Mouse (Mus musculus) hindbrain, embryonic 13.5 days (tissue): Measurements from ENCODE around the gene Trip13. TPM values are rescaled to one million over a fixed set of nuclear protein-coding genes. Genes with fewer than 3 reads are reported as not detected.

Experiments
- ATAC-seq: fragments of 200-750 bp; cut with Nextera tagmentation; 2 replicates; pipeline ENCODE4 v1.8.0; 2017; ENCODE audit warnings: moderate TSS enrichment; ENCODE audit not compliant: low FRiP score
- H3K27ac ChIP-seq: fragments of 300-500 bp; sonication (generic); 2 replicates; pipeline ENCODE4 v1.5.1; 2015; ENCODE audit warnings: inconsistent platforms, mild to moderate bottlenecking, moderate library complexity
- H3K27me3 ChIP-seq: fragments of 300-500 bp; sonication (generic); 2 replicates; pipeline ENCODE4 v1.6.1; 2015; ENCODE audit warnings: mild to moderate bottlenecking, inconsistent platforms
- H3K36me3 ChIP-seq: fragments of 300-500 bp; sonication (generic); 2 replicates; pipeline ENCODE4 v1.6.1; 2015; ENCODE audit warnings: mild to moderate bottlenecking, inconsistent platforms
- H3K4me1 ChIP-seq: fragments of 300-500 bp; sonication (generic); replicated peaks from 2 replicates; pipeline ENCODE4 v1.6.1; 2015; ENCODE audit warnings: inconsistent platforms
- H3K4me2 ChIP-seq: fragments of 300-500 bp; sonication (generic); 2 replicates; pipeline ENCODE4 v1.6.1; 2015; ENCODE audit warnings: inconsistent platforms, mild to moderate bottlenecking, moderate library complexity
- H3K4me3 ChIP-seq: fragments of 300-500 bp; sonication (generic); 2 replicates; pipeline ENCODE4 v1.5.1; 2015; ENCODE audit warnings: mild to moderate bottlenecking, inconsistent platforms
- H3K9ac ChIP-seq: fragments of 300-500 bp; sonication (generic); 2 replicates; pipeline ENCODE4 v1.6.1; 2015; ENCODE audit warnings: mild to moderate bottlenecking, inconsistent platforms
- H3K9me3 ChIP-seq: fragments of 300-500 bp; sonication (generic); 2 replicates; pipeline ENCODE4 v1.6.1; 2016; ENCODE audit warnings: inconsistent platforms
- WGBS: fragments of 180-500 bp; shearing (Covaris S2); methylation state at CpG from one replicate; pipeline ENCODE4 v1.1.7; 2015; 5-methylcytosine and 5-hydroxymethylcytosine counted together
- polyA plus RNA-seq: library from polyadenylated mRNA; unstranded; fragments of >200 nt; fragmentation: Nextera tagmentation; extraction: Ambion mirVana; gene quantifications from 2 replicates; pipeline ENCODE4 v1.2.1, GENCODE M21; 2015

Trip13 gene
- polyA plus RNA-seq, 1 experiment from 2014 or later: 15.2 TPM

GRCm38 (mm10) chr13:73938177-73938560 lies 585 bp upstream of the Trip13 start:
- peak; percentile 41 for ATAC-seq

GRCm38 (mm10) chr13:73936938-73937320 lies 655 bp downstream of the Trip13 start:
- Histone ChIP-seq H3K9ac (peak overlapping the region; percentile 83), H3K27me3 (no peaks in the 10 kb centered on the region), H3K9me3 (no peaks in the 10 kb centered on the region), H3K27ac (no peak overlapping the region), H3K4me2 (peak overlapping the region; percentile 83), H3K36me3 (peaks cover 26% of the 10 kb centered on the region), H3K4me1 (peaks cover 17% of the 10 kb centered on the region), H3K4me3 (peak overlapping the region; percentile 73)
- peak; percentile 63 for ATAC-seq
- 17% methylated on average over 5 of the region's 5 CpGs for WGBS

More at GRCm38 (mm10) chr13:73938177-73938560, 585 bp upstream of the Trip13 start:
- peaks cover 33% of the 10 kb centered on the region for H3K36me3 ChIP-seq
- peak overlapping the region; percentile 83 for H3K9ac ChIP-seq
- H3K4me1 ChIP-seq: peaks cover 17% of the 10 kb centered on the region
- peak overlapping the region; percentile 73 for H3K4me3 ChIP-seq
- H3K27ac ChIP-seq: peak overlapping the region; percentile 89
- H3K9me3 ChIP-seq: no peaks in the 10 kb centered on the region
- H3K27me3 ChIP-seq: no peaks in the 10 kb centered on the region
- WGBS: 47% methylated on average over 13 of the region's 13 CpGs
- peak overlapping the region; percentile 83 for H3K4me2 ChIP-seq

GRCm38 (mm10) chr13:73932201-73932600 lies 5.4 kb downstream of the Trip13 start:
- 90% methylated on average over 10 of the region's 10 CpGs for WGBS
- H3K9me3 ChIP-seq: no peaks in the 10 kb centered on the region
- no peak overlapping the region for H3K27ac ChIP-seq
- peaks cover 7% of the 10 kb centered on the region for H3K4me1 ChIP-seq
- no peaks in the 10 kb centered on the region for H3K27me3 ChIP-seq
- ATAC-seq: no peak
- peaks cover 30% of the 10 kb centered on the region for H3K36me3 ChIP-seq
- H3K4me2 ChIP-seq: no peak overlapping the region
- H3K9ac ChIP-seq: no peak overlapping the region
- H3K4me3 ChIP-seq: no peak overlapping the region

GRCm38 (mm10) chr13:73913066-73913465 lies 24.5 kb downstream of the Trip13 start:
- Histone ChIP-seq H3K4me2 (no peak overlapping the region), H3K4me1 (no peaks in the 10 kb centered on the region), H3K4me3 (no peak overlapping the region), H3K9me3 (no peaks in the 10 kb centered on the region), H3K27me3 (no peaks in the 10 kb centered on the region), H3K9ac (no peak overlapping the region), H3K36me3 (peaks cover 44% of the 10 kb centered on the region), H3K27ac (no peak overlapping the region)
- ATAC-seq: no peak
- WGBS: 95% methylated on average over 4 of the region's 4 CpGs

- WGBS: 78% methylated on average over 2 of the region's 2 CpGs
- Histone ChIP-seq H3K4me2 (no peak overlapping the region), H3K4me1 (no peaks in the 10 kb centered on the region), H3K27ac (no peak overlapping the region), H3K36me3 (peaks cover 4% of the 10 kb centered on the region), H3K4me3 (no peak overlapping the region), H3K27me3 (no peaks in the 10 kb centered on the region), H3K9ac (no peak overlapping the region), H3K9me3 (no peaks in the 10 kb centered on the region)
- ATAC-seq: peak; percentile 78; the same call in 1 of the 2 replicates
Observed at GRCm38 (mm10) chr13:73907683-73908412, 29.7 kb downstream of the Trip13 start.

GRCm38 (mm10) chr13:73907136-73907535 lies 30.4 kb downstream of the Trip13 start:
- no peak overlapping the region for H3K4me3 ChIP-seq
- no peak overlapping the region for H3K9ac ChIP-seq
- no peaks in the 10 kb centered on the region for H3K27me3 ChIP-seq
- no peak overlapping the region for H3K27ac ChIP-seq
- no peak for ATAC-seq
- no peaks in the 10 kb centered on the region for H3K4me1 ChIP-seq
- no peaks in the 10 kb centered on the region for H3K36me3 ChIP-seq
- no peaks in the 10 kb centered on the region for H3K9me3 ChIP-seq
- 79% methylated on average over 5 of the region's 5 CpGs for WGBS
- no peak overlapping the region for H3K4me2 ChIP-seq

- Histone ChIP-seq H3K4me1 (no peaks in the 10 kb centered on the region), H3K36me3 (no peaks in the 10 kb centered on the region), H3K4me2 (no peak overlapping the region), H3K9me3 (no peaks in the 10 kb centered on the region), H3K27ac (no peak overlapping the region), H3K27me3 (no peaks in the 10 kb centered on the region), H3K9ac (no peak overlapping the region), H3K4me3 (no peak overlapping the region)
- ATAC-seq: no peak
- 86% methylated on average over 3 of the region's 3 CpGs for WGBS
Observed at GRCm38 (mm10) chr13:73897561-73897960, 40.0 kb downstream of the Trip13 start.

- Histone ChIP-seq H3K9ac (no peak overlapping the region), H3K4me3 (no peak overlapping the region), H3K27me3 (no peaks in the 10 kb centered on the region), H3K36me3 (no peaks in the 10 kb centered on the region), H3K4me1 (no peaks in the 10 kb centered on the region), H3K27ac (no peak overlapping the region), H3K9me3 (no peaks in the 10 kb centered on the region), H3K4me2 (no peak overlapping the region)
- WGBS: 56% methylated on average over 6 of the region's 6 CpGs
- no peak for ATAC-seq
Observed at GRCm38 (mm10) chr13:73892493-73893178, 44.9 kb downstream of the Trip13 start.

GRCm38 (mm10) chr13:73887415-73887874 lies 50.1 kb downstream of the Trip13 start:
- H3K27ac ChIP-seq: no peak overlapping the region
- 71% methylated on average over 4 of the region's 4 CpGs for WGBS
- H3K9me3 ChIP-seq: no peaks in the 10 kb centered on the region
- H3K4me1 ChIP-seq: no peaks in the 10 kb centered on the region
- H3K9ac ChIP-seq: no peak overlapping the region
- no peaks in the 10 kb centered on the region for H3K27me3 ChIP-seq
- no peaks in the 10 kb centered on the region for H3K36me3 ChIP-seq
- H3K4me3 ChIP-seq: no peak overlapping the region
- no peak for ATAC-seq
- H3K4me2 ChIP-seq: no peak overlapping the region

- H3K36me3 ChIP-seq: no peaks in the 10 kb centered on the region
- 85% methylated on average over 5 of the region's 5 CpGs for WGBS
- H3K9ac ChIP-seq: no peak overlapping the region
- no peaks in the 10 kb centered on the region for H3K27me3 ChIP-seq
- H3K4me3 ChIP-seq: no peak overlapping the region
- H3K4me1 ChIP-seq: no peaks in the 10 kb centered on the region
- H3K27ac ChIP-seq: no peak overlapping the region
- no peaks in the 10 kb centered on the region for H3K9me3 ChIP-seq
- H3K4me2 ChIP-seq: no peak overlapping the region
- ATAC-seq: no peak
Observed at GRCm38 (mm10) chr13:73886601-73887000, 51.0 kb downstream of the Trip13 start.

- 82% methylated on average over 4 of the region's 4 CpGs for WGBS
- ATAC-seq: no peak
- H3K4me3 ChIP-seq: no peak overlapping the region
- H3K4me1 ChIP-seq: no peaks in the 10 kb centered on the region
- no peaks in the 10 kb centered on the region for H3K27me3 ChIP-seq
- no peak overlapping the region for H3K9ac ChIP-seq
- no peaks in the 10 kb centered on the region for H3K9me3 ChIP-seq
- H3K27ac ChIP-seq: no peak overlapping the region
- no peaks in the 10 kb centered on the region for H3K36me3 ChIP-seq
- no peak overlapping the region for H3K4me2 ChIP-seq
Observed at GRCm38 (mm10) chr13:73886066-73886465, 51.5 kb downstream of the Trip13 start.

GRCm38 (mm10) chr13:73885656-73886055 lies 51.9 kb downstream of the Trip13 start:
- Histone ChIP-seq H3K9ac (no peak overlapping the region), H3K27me3 (no peaks in the 10 kb centered on the region), H3K4me2 (no peak overlapping the region), H3K9me3 (no peaks in the 10 kb centered on the region), H3K27ac (no peak overlapping the region), H3K4me3 (no peak overlapping the region), H3K4me1 (no peaks in the 10 kb centered on the region), H3K36me3 (no peaks in the 10 kb centered on the region)
- 89% methylated on average over 4 of the region's 4 CpGs for WGBS
- ATAC-seq: no peak

GRCm38 (mm10) chr13:73881347-73881746 lies 56.2 kb downstream of the Trip13 start:
- H3K4me3 ChIP-seq: no peak overlapping the region
- H3K4me1 ChIP-seq: no peaks in the 10 kb centered on the region
- no peak overlapping the region for H3K4me2 ChIP-seq
- H3K9me3 ChIP-seq: no peaks in the 10 kb centered on the region
- H3K27me3 ChIP-seq: no peaks in the 10 kb centered on the region
- H3K27ac ChIP-seq: no peak overlapping the region
- H3K36me3 ChIP-seq: no peaks in the 10 kb centered on the region
- ATAC-seq: no peak
- WGBS: 77% methylated on average over 8 of the region's 8 CpGs
- H3K9ac ChIP-seq: no peak overlapping the region
